Mouse (Mus musculus): ENCODE measurements at regions not wholly inside any gene's neighbourhood (a gene's known extent, or its start where the extent isn't known, plus 50 kb on each side); places are given as distances from the start of the nearest gene placed in this dataset.

DNA sequence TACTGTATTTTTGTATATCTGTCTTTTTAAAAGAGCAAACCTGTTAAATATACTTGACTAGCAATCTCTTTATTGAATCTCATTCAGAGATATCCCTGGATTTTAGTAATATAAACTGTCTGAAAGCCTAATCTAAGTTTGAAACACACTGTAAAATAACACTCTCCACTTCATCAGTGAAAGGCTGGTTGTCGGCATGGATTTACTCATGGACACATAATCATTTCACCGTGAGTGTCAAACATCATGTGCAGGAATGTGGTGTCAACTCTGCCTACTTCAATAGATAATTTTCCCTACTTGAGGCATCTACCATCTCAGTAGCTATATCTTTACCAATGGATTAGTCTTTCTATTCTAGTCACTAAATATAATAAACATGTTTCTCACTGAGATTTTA lies 73.0 kb upstream of the Mdfic start:
- no peak for TF ChIP-seq POLR2A (IDR thresholded peaks at IDR 0.05; ENCODE audit: control insufficient read depth, extremely low read depth, insufficient read depth, low read length, poor library complexity)
- no peak for TF ChIP-seq CTCF (IDR thresholded peaks at IDR 0.05; ENCODE audit: borderline replicate concordance, control insufficient read depth, extremely low read depth, insufficient read depth, low read length, poor library complexity)

Data from thymus, adult 2 months (tissue).